Comparison of ENCODE assay signal across 8 mouse cellular contexts in the genomic region with DNA sequence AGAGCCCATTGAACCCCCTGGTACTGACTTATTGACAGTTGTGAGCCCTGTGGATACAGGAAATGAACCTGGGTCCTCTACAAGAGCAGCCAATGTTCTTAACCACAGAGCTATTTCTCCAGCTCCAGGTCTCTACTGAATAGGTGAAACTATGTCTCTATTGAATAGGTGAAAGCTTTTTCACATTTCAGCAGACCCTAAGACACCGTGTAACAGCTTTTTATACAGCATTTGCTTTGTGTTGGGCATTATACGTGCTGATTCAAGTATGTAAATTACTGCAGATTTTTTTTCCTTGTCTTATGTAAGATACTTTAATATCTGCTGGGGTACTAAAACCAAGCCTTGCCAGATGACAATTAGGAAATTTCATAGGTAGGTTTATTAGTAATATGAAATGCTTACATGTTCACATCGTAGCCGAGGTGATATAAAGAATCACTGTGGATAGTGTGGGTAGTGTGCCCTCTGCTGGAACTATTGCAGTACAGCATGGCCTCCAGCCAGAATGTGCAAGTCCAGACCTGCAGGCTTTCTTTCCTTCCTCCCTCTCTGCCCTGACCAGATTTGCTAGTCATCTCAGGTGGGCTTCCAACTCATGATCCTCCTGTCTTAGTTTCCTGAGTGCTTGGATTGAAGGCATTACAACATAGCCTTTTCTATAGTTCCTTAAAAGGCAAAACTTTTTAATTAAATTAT. TPM values are rescaled to one million over a fixed set of nuclear protein-coding genes. Genes with fewer than 3 reads are reported as not detected.
A peak's percentile ranks its signal among the peaks of the same experiment; 100 is the strongest.
DNase-seq lines count a peak whose midpoint lies in the region; ATAC-seq and TF ChIP-seq lines count a peak whose summit lies in the region.

No protein-coding gene starts in this region.

- no peaks in the 10 kb centered on the region for H3K9me3 ChIP-seq in heart, postnatal 0 days (replicated peaks; ENCODE audit: control insufficient read depth, low read length)
- H3K9me3 ChIP-seq in forebrain, embryonic 15.5 days, result no peaks in the 10 kb centered on the region
- no peaks in the 10 kb centered on the region for H3K9me3 ChIP-seq in intestine, embryonic 14.5 days (ENCODE audit: control insufficient read depth, low read length)
- no peaks in the 10 kb centered on the region for H3K9me3 ChIP-seq in midbrain, embryonic 15.5 days

- H3K4me1 ChIP-seq in heart, postnatal 0 days (ENCODE audit: control insufficient read depth, insufficient read depth), result no peaks in the 10 kb centered on the region
- H3K4me1 ChIP-seq in forebrain, embryonic 15.5 days, result no peaks in the 10 kb centered on the region
- H3K4me1 ChIP-seq in intestine, embryonic 14.5 days (replicated peaks; ENCODE audit: control insufficient read depth, insufficient read depth, low read length), result no peaks in the 10 kb centered on the region
- H3K4me1 ChIP-seq in midbrain, embryonic 15.5 days, result no peaks in the 10 kb centered on the region
- no peaks in the 10 kb centered on the region for H3K4me1 ChIP-seq in small intestine, adult 2 months (ENCODE audit: control insufficient read depth, insufficient read depth, insufficient read length, low read length)

- no peak overlapping the region for H3K27ac ChIP-seq in heart, postnatal 0 days (ENCODE audit: low read depth)
- no peak overlapping the region for H3K27ac ChIP-seq in forebrain, embryonic 15.5 days (replicated peaks)
- H3K27ac ChIP-seq in intestine, embryonic 14.5 days (ENCODE audit: low read depth), result no peak overlapping the region
- H3K27ac ChIP-seq in midbrain, embryonic 15.5 days, result no peak overlapping the region
- H3K27ac ChIP-seq in small intestine, adult 2 months (ENCODE audit: insufficient read depth, low read depth, low read length), result no peak overlapping the region

- WGBS in heart, postnatal 0 days, result 45% methylated on average over 4 of the region's 4 CpGs
- 44% methylated on average over 4 of the region's 4 CpGs for WGBS in forebrain, embryonic 15.5 days
- 45% methylated on average over 4 of the region's 4 CpGs for WGBS in intestine, embryonic 14.5 days
- WGBS in midbrain, embryonic 15.5 days, result 41% methylated on average over 4 of the region's 4 CpGs
- WGBS in small intestine, adult 2 months, result 43% methylated on average over 4 of the region's 4 CpGs

- peak; percentile 60; the same call in 1 of the 2 replicates for ATAC-seq in heart, postnatal 0 days (ENCODE audit: insufficient read depth, low read depth)
- ATAC-seq in cerebellum, adult (ENCODE audit: insufficient number of reproducible peaks, low FRiP score, low TSS enrichment), result peak; percentile 70; the same call in 1 of the 2 replicates
- peak; percentile 86 for ATAC-seq in forebrain, embryonic 15.5 days (replicated peaks)
- 0 out of 2 replicates have a peak, but pooled peaks have one; percentile 32 for ATAC-seq in intestine, embryonic 14.5 days (replicated peaks; ENCODE audit: low FRiP score, low TSS enrichment, low read depth)
- ATAC-seq in midbrain, embryonic 15.5 days (replicated peaks), result peak; percentile 85

- TF ChIP-seq EP300 in heart, postnatal 0 days (IDR thresholded peaks at IDR 0.05; ENCODE audit: low read depth), result no peak

- no peak overlapping the region for H3K4me2 ChIP-seq in heart, postnatal 0 days (ENCODE audit: low read depth, low read length)
- no peak overlapping the region for H3K4me2 ChIP-seq in forebrain, embryonic 15.5 days (replicated peaks)
- no peak overlapping the region for H3K4me2 ChIP-seq in intestine, embryonic 14.5 days (ENCODE audit: low read length)
- no peak overlapping the region for H3K4me2 ChIP-seq in midbrain, embryonic 15.5 days

- H3K9ac ChIP-seq in heart, postnatal 0 days (replicated peaks; ENCODE audit: low read depth, low read length), result no peak overlapping the region
- H3K9ac ChIP-seq in forebrain, embryonic 15.5 days (replicated peaks), result no peak overlapping the region
- H3K9ac ChIP-seq in intestine, embryonic 14.5 days (ENCODE audit: low read length), result no peak overlapping the region
- H3K9ac ChIP-seq in midbrain, embryonic 15.5 days, result no peak overlapping the region

- H3K27me3 ChIP-seq in heart, postnatal 0 days (ENCODE audit: control insufficient read depth, insufficient read depth, low read length), result no peaks in the 10 kb centered on the region
- H3K27me3 ChIP-seq in forebrain, embryonic 15.5 days, result no peaks in the 10 kb centered on the region
- H3K27me3 ChIP-seq in intestine, embryonic 14.5 days (replicated peaks; ENCODE audit: control insufficient read depth, insufficient read depth, low read length), result no peaks in the 10 kb centered on the region
- H3K27me3 ChIP-seq in midbrain, embryonic 15.5 days (replicated peaks), result no peaks in the 10 kb centered on the region
- H3K27me3 ChIP-seq in small intestine, adult 2 months (ENCODE audit: control insufficient read depth, insufficient read depth, low read length), result no peaks in the 10 kb centered on the region

- H3K4me3 ChIP-seq in heart, postnatal 0 days (ENCODE audit: low read depth, low read length), result no peak overlapping the region
- H3K4me3 ChIP-seq in forebrain, embryonic 15.5 days, result no peak overlapping the region
- no peak overlapping the region for H3K4me3 ChIP-seq in intestine, embryonic 14.5 days (ENCODE audit: low read depth, low read length)
- no peak overlapping the region for H3K4me3 ChIP-seq in midbrain, embryonic 15.5 days
- H3K4me3 ChIP-seq in small intestine, adult 2 months (ENCODE audit: low read depth, low read length), result no peak overlapping the region

- peak; percentile 92 for TF ChIP-seq CTCF in heart, postnatal 0 days (IDR thresholded peaks at IDR 0.05; ENCODE audit: low read depth)
- TF ChIP-seq CTCF in small intestine, adult 2 months (IDR thresholded peaks at IDR 0.05; ENCODE audit: extremely low read depth, insufficient read length, insufficient replicate concordance, low read depth, low read length), result peak; percentile 65; the same call in 1 of the 2 replicates

- peaks cover 19% of the 10 kb centered on the region for H3K36me3 ChIP-seq in heart, postnatal 0 days (replicated peaks; ENCODE audit: control insufficient read depth, insufficient read depth, low read length)
- H3K36me3 ChIP-seq in forebrain, embryonic 15.5 days, result no peaks in the 10 kb centered on the region
- no peaks in the 10 kb centered on the region for H3K36me3 ChIP-seq in intestine, embryonic 14.5 days (ENCODE audit: control insufficient read depth, insufficient read depth, low read length)
- H3K36me3 ChIP-seq in midbrain, embryonic 15.5 days (replicated peaks), result no peaks in the 10 kb centered on the region
- H3K36me3 ChIP-seq in small intestine, adult 2 months (ENCODE audit: control insufficient read depth, insufficient read depth, low read length), result no peaks in the 10 kb centered on the region

- peak; percentile 63 for DNase-seq in heart, postnatal 0 days (ENCODE audit: low spot score)
- no peak for DNase-seq in heart, adult 11 months
- peak; percentile 81 for DNase-seq in intestine, embryonic 14.5 days (ENCODE audit: low spot score)
- peak; percentile 23 to 83 for DNase-seq in left cerebral cortex, adult 9 months (ENCODE audit: low spot score in 2 of 2)

- no peak for TF ChIP-seq POLR2A in small intestine, adult 2 months (IDR thresholded peaks at IDR 0.05; ENCODE audit: low read depth, low read length)

RNA-seq across cellular contexts. Expression of gene Bves, which starts 37.6 kb away (rescaled TPM):
- total RNA-seq in heart, postnatal 0 days (2014; rRNA removed; ENCODE audit: low replicate concordance), result 113 and 121 TPM in 2 replicates
- polyA plus RNA-seq in heart, postnatal 0 days (2015; fragmentation: Nextera tagmentation; extraction: Ambion mirVana), result 85.0 and 90.0 TPM in 2 replicates
- 0.46 and 0.64 TPM in 2 replicates for polyA plus RNA-seq in forebrain, embryonic 15.5 days (2015; fragmentation: Nextera tagmentation; extraction: Ambion mirVana)
- polyA plus RNA-seq in intestine, embryonic 14.5 days (2014; fragmentation: Nextera tagmentation; extraction: Ambion mirVana), result 5.9 and 7.1 TPM in 2 replicates
- polyA plus RNA-seq in midbrain, embryonic 15.5 days (2015; fragmentation: Nextera tagmentation; extraction: Ambion mirVana), result 1.5 and 1.6 TPM in 2 replicates
- polyA plus RNA-seq in small intestine, adult 2 months (2012; rRNA removed), result 0.55 and 0.72 TPM in 2 replicates

Comparison
In these comparisons a context has a peak if more than half of its experiments do, and no peak if none do; other contexts are left out.
1. ATAC-seq: peak in every context shown above with its lines; median percentile 86 in forebrain, embryonic 15.5 days; 85 in midbrain, embryonic 15.5 days; 70 in cerebellum, adult; 60 in heart, postnatal 0 days; 32 in intestine, embryonic 14.5 days.
2. RNA of gene Bves, which starts 37.6 kb away (polyA plus RNA-seq): 85.0 to 90.0 TPM in heart, postnatal 0 days; 5.9 to 7.1 TPM in intestine, embryonic 14.5 days, 1.5 to 1.6 TPM in midbrain, embryonic 15.5 days, 0.46 to 0.64 TPM in forebrain, embryonic 15.5 days and 0.55 to 0.72 TPM in small intestine, adult 2 months; every median in the first group is over 10 times any median in the second.